Mouse (Mus musculus) liver, embryonic 11.5 days (tissue): ENCODE data around the gene Endou. TPM values are rescaled to one million over a fixed set of nuclear protein-coding genes. Genes with fewer than 3 reads are reported as not detected.
A peak's percentile ranks its signal among the peaks of the same experiment; 100 is the strongest.

Experiments
- ATAC-seq: fragments of 200-750 bp; cut with Nextera tagmentation; replicated peaks from 2 replicates; pipeline ENCODE4 v1.8.0; 2017; ENCODE audit warnings: moderate number of reproducible peaks, mild to moderate bottlenecking, moderate TSS enrichment, moderate library complexity; ENCODE audit not compliant: low FRiP score
- DNase-seq: peaks from one replicate; pipeline ENCODE4 v3.0.0-alpha.2; 2017; ENCODE audit warnings: low spot score
- H3K27ac ChIP-seq: fragments of 300-500 bp; sonication (generic); 2 replicates; pipeline ENCODE4 v1.5.1; 2014; ENCODE audit warnings: mild to moderate bottlenecking, low read depth, low read length, control low read depth
- H3K27me3 ChIP-seq: fragments of 300-500 bp; sonication (generic); replicated peaks from 2 replicates; pipeline ENCODE4 v1.6.1; 2014; ENCODE audit warnings: low read length, mixed read lengths; ENCODE audit not compliant: control insufficient read depth, insufficient read depth
- H3K36me3 ChIP-seq: fragments of 300-500 bp; sonication (generic); 2 replicates; pipeline ENCODE4 v1.6.1; 2014; ENCODE audit warnings: mild to moderate bottlenecking, low read length, moderate library complexity, mixed read lengths; ENCODE audit not compliant: control insufficient read depth, insufficient read depth
- H3K4me1 ChIP-seq: fragments of 300-500 bp; sonication (generic); replicated peaks from 2 replicates; pipeline ENCODE4 v1.6.1; 2014; ENCODE audit warnings: low read length, mixed read lengths; ENCODE audit not compliant: control insufficient read depth, insufficient read depth
- H3K4me2 ChIP-seq: fragments of 300-500 bp; sonication (generic); 2 replicates; pipeline ENCODE4 v1.6.1; 2014; ENCODE audit warnings: mild to moderate bottlenecking, control low read depth, moderate library complexity
- H3K4me3 ChIP-seq: fragments of 300-500 bp; sonication (generic); 2 replicates; pipeline ENCODE4 v1.5.1; 2014; ENCODE audit warnings: low read depth, low read length, control low read depth
- H3K9ac ChIP-seq: fragments of 300-500 bp; sonication (generic); 2 replicates; pipeline ENCODE4 v1.6.1; 2014; ENCODE audit warnings: low read depth, low read length, control low read depth
- H3K9me3 ChIP-seq: fragments of 300-500 bp; sonication (generic); 2 replicates; pipeline ENCODE4 v1.6.1; 2016; ENCODE audit warnings: low read length, inconsistent platforms, mixed read lengths; ENCODE audit not compliant: control insufficient read depth
- WGBS: fragments of 180-500 bp; shearing (Covaris S2); extraction: QIAGEN DNeasy Blood & Tissue Kit; methylation state at CpG from one replicate; pipeline ENCODE4 v1.1.7; 2014; 5-methylcytosine and 5-hydroxymethylcytosine counted together
- polyA plus RNA-seq: library from polyadenylated mRNA; unstranded; fragments of >200 nt; fragmentation: Nextera tagmentation; extraction: Ambion mirVana; gene quantifications from 2 replicates; pipeline ENCODE4 v1.2.1, GENCODE M21; 2014

Endou gene
- polyA plus RNA-seq, 1 experiment from 2014 or later: not detected

GRCm38 (mm10) chr15:97721008-97721701 lies 10.0 kb downstream of the Endou start:
- H3K27ac ChIP-seq: no peak overlapping the region
- 76% methylated on average over 15 of the region's 15 CpGs for WGBS
- no peaks in the 10 kb centered on the region for H3K36me3 ChIP-seq
- H3K27me3 ChIP-seq: 0 out of 2 replicates have a peak, but pooled peaks cover 3% of the 10 kb centered on the region
- DNase-seq (no peak), ATAC-seq (no peak)
- H3K9me3 ChIP-seq: no peaks in the 10 kb centered on the region
- no peaks in the 10 kb centered on the region for H3K4me1 ChIP-seq
- H3K4me3 ChIP-seq: no peak overlapping the region
- H3K4me2 ChIP-seq: no peak overlapping the region
- H3K9ac ChIP-seq: no peak overlapping the region

- Histone ChIP-seq H3K27ac (no peak overlapping the region), H3K9ac (no peak overlapping the region), H3K36me3 (no peaks in the 10 kb centered on the region), H3K27me3 (0 out of 2 replicates have a peak, but pooled peaks cover 3% of the 10 kb centered on the region), H3K4me3 (no peak overlapping the region), H3K4me1 (no peaks in the 10 kb centered on the region), H3K9me3 (no peaks in the 10 kb centered on the region), H3K4me2 (no peak overlapping the region)
- ATAC-seq: no peak
- no peak for DNase-seq
- 72% methylated on average over 12 of the region's 12 CpGs for WGBS
These were observed 11.0 kb downstream of the Endou start for GRCm38 (mm10) chr15:97720026-97720675.

DNA sequence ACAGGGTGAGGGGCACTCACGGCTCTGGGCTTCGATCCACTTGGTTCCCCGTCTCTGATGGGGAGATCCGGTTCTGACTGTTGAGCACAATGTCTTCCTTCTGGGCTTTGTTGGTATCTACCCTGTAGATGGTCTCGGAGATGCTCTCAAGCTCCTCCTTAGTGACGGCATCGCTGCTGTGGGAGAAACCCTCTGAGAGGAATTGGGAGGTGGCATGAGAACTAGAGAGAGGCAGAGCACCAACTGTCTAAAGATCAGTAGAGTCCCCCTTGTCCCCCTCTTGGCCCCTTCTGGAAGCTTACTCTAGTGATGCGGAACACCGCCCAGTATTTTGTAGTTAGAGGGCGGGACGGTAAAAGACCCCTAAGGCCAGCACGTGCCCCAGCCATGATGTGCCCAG lies 11.6 kb downstream of the Endou start:
- ATAC-seq (no peak), DNase-seq (no peak)
- H3K4me1 ChIP-seq: no peaks in the 10 kb centered on the region

DNA sequence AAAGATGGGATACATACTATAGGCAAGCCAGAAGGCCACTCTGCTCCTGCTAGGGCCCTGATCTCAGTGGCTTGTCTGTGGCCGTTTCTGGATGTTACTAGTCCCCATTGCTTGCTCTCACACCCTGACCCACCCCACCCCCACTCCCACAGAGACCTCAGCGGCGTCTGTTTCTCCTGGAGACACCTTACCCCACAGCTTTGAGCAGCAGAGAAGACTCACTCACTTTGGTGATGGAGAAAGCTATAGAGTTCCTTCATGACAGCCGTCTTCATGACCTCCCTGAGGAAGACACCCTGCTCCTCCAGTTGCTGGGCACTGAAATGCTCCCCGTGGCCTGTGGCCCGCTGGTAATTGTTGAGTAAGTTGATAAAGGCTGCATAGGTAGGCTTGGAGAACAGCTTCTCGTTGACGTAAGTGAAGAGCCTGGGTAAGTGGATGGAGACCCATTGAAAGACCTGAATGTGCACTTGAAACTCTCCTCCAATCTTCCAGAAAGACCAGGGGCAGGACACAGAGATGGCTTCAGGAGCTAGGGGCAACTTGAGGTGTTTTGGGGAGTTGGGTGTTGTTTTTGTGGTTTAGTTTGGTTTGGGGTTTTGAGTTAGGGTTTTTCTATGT lies 12.5 kb downstream of the Endou start:
- ATAC-seq: no peak

More for the DNA sequence above, 11.6 kb downstream of the Endou start:
- no peaks in the 10 kb centered on the region for H3K36me3 ChIP-seq
- WGBS: 88% methylated on average over 12 of the region's 12 CpGs
- no peak overlapping the region for H3K4me3 ChIP-seq
- H3K9ac ChIP-seq: no peak overlapping the region
- no peak overlapping the region for H3K4me2 ChIP-seq
- 0 out of 2 replicates have a peak, but pooled peaks cover 3% of the 10 kb centered on the region for H3K27me3 ChIP-seq
- H3K9me3 ChIP-seq: no peaks in the 10 kb centered on the region
- no peak overlapping the region for H3K27ac ChIP-seq

GRCm38 (mm10) chr15:97717861-97718534 lies 13.1 kb downstream of the Endou start:
- H3K4me2 ChIP-seq: no peak overlapping the region
- H3K27ac ChIP-seq: no peak overlapping the region
- ATAC-seq (no peak), DNase-seq (peak; percentile 47)
- no peak overlapping the region for H3K9ac ChIP-seq
- H3K9me3 ChIP-seq: no peaks in the 10 kb centered on the region
- 31% methylated on average over 12 of the region's 12 CpGs for WGBS
- H3K4me3 ChIP-seq: no peak overlapping the region
- H3K36me3 ChIP-seq: no peaks in the 10 kb centered on the region
- H3K27me3 ChIP-seq: 0 out of 2 replicates have a peak, but pooled peaks cover 3% of the 10 kb centered on the region
- no peaks in the 10 kb centered on the region for H3K4me1 ChIP-seq

More for the DNA sequence above, 12.5 kb downstream of the Endou start:
- Histone ChIP-seq H3K9ac (no peak overlapping the region), H3K4me1 (no peaks in the 10 kb centered on the region), H3K27me3 (0 out of 2 replicates have a peak, but pooled peaks cover 3% of the 10 kb centered on the region), H3K9me3 (no peaks in the 10 kb centered on the region), H3K36me3 (no peaks in the 10 kb centered on the region), H3K4me2 (no peak overlapping the region), H3K4me3 (no peak overlapping the region), H3K27ac (no peak overlapping the region)
- whole genome bisulfite sequencing: 75% methylated on average over 8 of the region's 8 CpGs
- DNase-seq: no peak

DNA sequence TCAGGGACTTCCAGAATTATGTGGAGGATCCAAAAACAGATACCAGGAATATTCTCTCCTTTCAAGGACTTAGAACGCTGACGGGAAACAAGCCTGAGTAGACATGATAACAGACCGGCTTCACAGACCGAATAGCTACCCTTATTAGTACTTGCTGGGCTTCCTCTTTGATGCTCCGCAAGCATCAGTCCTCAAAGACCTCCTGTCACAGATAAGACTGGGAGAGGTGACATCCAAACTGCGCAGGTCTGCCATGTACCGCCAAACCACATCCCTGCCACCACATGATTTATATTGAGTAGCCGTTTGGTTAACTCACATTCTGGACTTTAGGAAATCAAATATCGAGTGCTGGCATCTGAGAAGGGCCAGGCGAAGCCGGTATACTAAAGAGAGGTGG lies 14.4 kb downstream of the Endou start:
- no peaks in the 10 kb centered on the region for H3K9me3 ChIP-seq
- DNase-seq: no peak

GRCm38 (mm10) chr15:97715734-97716133 lies 15.4 kb downstream of the Endou start:
- no peaks in the 10 kb centered on the region for H3K4me1 ChIP-seq
- no peak for DNase-seq
- 84% methylated on average over 1 of the region's 1 CpGs for WGBS
- no peak overlapping the region for H3K4me3 ChIP-seq
- H3K9ac ChIP-seq: no peak overlapping the region
- no peaks in the 10 kb centered on the region for H3K36me3 ChIP-seq
- ATAC-seq: no peak
- H3K4me2 ChIP-seq: no peak overlapping the region
- no peaks in the 10 kb centered on the region for H3K9me3 ChIP-seq
- no peak overlapping the region for H3K27ac ChIP-seq
- H3K27me3 ChIP-seq: peaks cover 3% of the 10 kb centered on the region; the same call in 1 of the 2 replicates

More for the DNA sequence above, 14.4 kb downstream of the Endou start:
- H3K4me2 ChIP-seq: no peak overlapping the region
- peaks cover 3% of the 10 kb centered on the region; the same call in 1 of the 2 replicates for H3K27me3 ChIP-seq
- H3K4me1 ChIP-seq: no peaks in the 10 kb centered on the region
- H3K27ac ChIP-seq: no peak overlapping the region
- WGBS: 67% methylated on average over 11 of the region's 11 CpGs
- H3K36me3 ChIP-seq: no peaks in the 10 kb centered on the region
- no peak for ATAC-seq
- H3K9ac ChIP-seq: no peak overlapping the region
- H3K4me3 ChIP-seq: no peak overlapping the region

GRCm38 (mm10) chr15:97715083-97715482 lies 16.1 kb downstream of the Endou start:
- Histone ChIP-seq H3K4me2 (no peak overlapping the region), H3K4me3 (no peak overlapping the region), H3K27ac (no peak overlapping the region), H3K27me3 (peaks cover 3% of the 10 kb centered on the region; the same call in 1 of the 2 replicates), H3K4me1 (no peaks in the 10 kb centered on the region), H3K9me3 (no peaks in the 10 kb centered on the region), H3K9ac (no peak overlapping the region), H3K36me3 (no peaks in the 10 kb centered on the region)
- 88% methylated on average over 8 of the region's 8 CpGs for WGBS
- ATAC-seq: no peak
- DNase-seq: no peak
